Mouse (Mus musculus) ES-Bruce4 (cell line): Measurements from ENCODE around the gene Eri3.

Experiments used
- CTCF ChIP-seq: IDR thresholded peaks from one replicate; pipeline ENCODE4 v1.8.1; 2011; ENCODE audit warnings: low read depth, low read length
- POLR2A ChIP-seq: IDR thresholded peaks from one replicate; pipeline ENCODE4 v1.8.1; 2011; ENCODE audit warnings: low read length; ENCODE audit not compliant: insufficient read depth

- TF ChIP-seq POLR2A (no peak), CTCF (no peak)
These were observed 90.9 kb downstream of the Eri3 start for GRCm38 (mm10) chr4:117640925-117641703.
